Mouse (Mus musculus): ENCODE measurements around the gene Gm9817.

GRCm38 (mm10) chr13:45040195-45040594 lies 38.3 kb upstream of the Gm9817 start:
- TF ChIP-seq POLR2A (IDR thresholded peaks at IDR 0.05; ENCODE audit: insufficient read length, low read depth) (no peak), MAX (IDR thresholded peaks at IDR 0.05; ENCODE audit: low read depth) (no peak), TCF12 (IDR thresholded peaks at IDR 0.05; ENCODE audit: insufficient read depth, poor library complexity, severe bottlenecking) (no peak), POLR2AphosphoS2 (IDR thresholded peaks at IDR 0.05; ENCODE audit: insufficient read length, low read depth) (no peak), USF1 (IDR thresholded peaks at IDR 0.05; ENCODE audit: low read depth) (no peak), MYOD1 (IDR thresholded peaks at IDR 0.05; ENCODE audit: control insufficient read depth in 1 of 3, insufficient read length in 2 of 3, low read depth in 2 of 3) (no peak), E2F4 (IDR thresholded peaks at IDR 0.05; ENCODE audit: insufficient read depth) (no peak), REST (IDR thresholded peaks at IDR 0.05; ENCODE audit: insufficient read depth, insufficient read length) (no peak), CEBPB (IDR thresholded peaks at IDR 0.05; ENCODE audit: insufficient read depth, poor library complexity, severe bottlenecking) (no peak), SRF (IDR thresholded peaks at IDR 0.05; ENCODE audit: control insufficient read depth, insufficient read length, low read depth) (no peak), MYOG (IDR thresholded peaks at IDR 0.05; ENCODE audit: control insufficient read depth in 1 of 3, insufficient read depth in 1 of 3, insufficient read length in 2 of 3, low read depth in 2 of 3) (no peak), TCF3 (IDR thresholded peaks at IDR 0.05; ENCODE audit: insufficient read length, low read depth) (no peak)

Measured in myocyte (in vitro differentiated cells).